Mouse (Mus musculus) 416B (cell line): ENCODE results near the gene Uncx.

Experiments
- DNase-seq: peaks from one replicate; pipeline ENCODE4 v3.0.0; 2011; ENCODE audit warnings: low read depth

The Uncx gene

DNA sequence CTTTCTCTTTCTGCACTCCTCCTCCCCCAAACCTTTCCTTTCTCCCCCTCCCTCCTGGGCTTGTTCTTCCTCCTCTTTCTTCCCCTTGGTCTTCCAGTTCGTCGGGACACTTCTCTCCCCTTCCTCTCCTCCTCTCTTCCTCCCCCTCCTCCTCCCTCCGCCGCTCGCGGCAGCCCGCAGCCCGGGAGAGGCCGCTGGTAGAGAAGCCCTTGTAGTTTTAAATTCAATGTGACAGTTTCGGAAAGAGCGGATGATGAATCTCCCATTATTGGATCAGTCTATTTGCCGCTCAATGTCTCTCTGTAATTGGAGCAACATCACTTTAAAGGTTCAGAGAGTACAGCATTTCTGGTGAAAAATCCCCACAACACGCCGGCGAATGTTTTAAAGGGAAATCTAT is at the start of gene Uncx:
Gene Uncx, plus strand, starts transcription at position 281 of the 400 bp plus-strand sequence.
- no peak for DNase-seq

DNA sequence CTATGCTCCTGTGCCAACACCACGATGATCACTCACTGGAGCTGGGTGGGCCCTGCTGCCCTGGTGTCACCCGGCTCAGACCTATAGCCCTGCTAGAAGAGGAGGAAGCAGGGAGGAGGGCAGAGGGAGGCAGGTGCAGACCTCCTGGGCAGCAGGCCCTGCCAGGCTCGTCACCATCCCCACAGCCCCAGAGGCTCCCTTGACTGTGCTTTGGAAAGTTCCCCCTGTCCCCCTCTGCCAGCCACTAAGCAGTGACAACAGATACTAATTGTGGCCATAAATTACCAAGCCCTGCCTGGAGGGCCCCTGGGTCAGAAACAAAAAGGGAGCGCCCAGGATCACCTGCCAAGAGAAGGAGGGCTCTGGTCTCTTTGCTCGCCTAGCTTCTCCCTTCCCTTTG is 49.6 kb upstream of the Uncx start:
- DNase-seq, result no peak

DNA sequence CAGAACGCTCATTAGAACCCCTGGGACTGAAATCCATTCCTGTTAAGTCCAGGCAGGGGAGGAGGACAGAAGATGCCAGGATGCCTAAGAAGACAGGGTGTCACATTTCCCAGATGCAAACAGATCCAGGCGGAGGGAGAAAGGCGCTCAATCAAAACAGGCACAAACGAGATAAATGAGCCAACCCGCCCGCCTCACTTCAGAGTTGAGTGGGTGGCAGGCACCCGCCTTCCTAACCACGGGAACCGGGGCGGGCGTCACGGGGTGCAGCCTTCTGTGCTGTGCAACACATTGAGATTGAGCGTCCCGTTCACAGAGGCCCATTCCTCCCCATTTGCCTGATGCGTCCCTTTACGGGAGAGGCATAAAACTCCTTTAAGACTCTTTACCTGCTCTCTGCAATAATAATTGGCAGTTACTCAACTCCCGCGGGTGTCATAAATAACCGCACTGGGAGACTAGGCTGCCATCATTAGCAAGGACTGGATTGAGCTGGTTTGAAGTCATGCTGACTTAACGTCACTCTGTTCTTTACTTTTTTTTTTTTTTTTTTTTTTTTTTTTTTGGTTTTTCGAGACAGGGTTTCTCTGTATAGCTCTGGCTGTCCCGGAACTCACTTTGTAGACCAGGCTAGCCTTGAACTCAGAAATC is 48.1 kb upstream of the Uncx start:
- no peak for DNase-seq

DNA sequence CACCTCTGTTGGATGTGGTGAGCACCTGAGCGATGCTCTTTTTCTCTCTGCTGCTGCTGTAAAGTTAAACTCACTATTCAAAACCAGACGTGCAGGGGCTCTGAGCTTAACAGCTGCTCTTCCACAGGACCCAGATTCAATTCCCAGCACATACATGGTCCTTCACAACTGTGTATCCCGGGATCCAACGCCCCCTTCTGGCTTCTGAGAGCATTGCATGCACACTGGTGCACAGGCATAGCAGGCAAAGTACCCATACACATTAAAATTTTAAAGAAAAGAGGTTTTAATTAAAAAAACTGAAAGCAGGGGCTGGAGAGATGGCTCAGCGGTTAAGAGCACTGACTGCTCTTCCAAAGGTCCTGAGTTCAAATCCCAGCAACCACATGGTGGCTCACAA is 46.4 kb upstream of the Uncx start:
- no peak for DNase-seq

DNA sequence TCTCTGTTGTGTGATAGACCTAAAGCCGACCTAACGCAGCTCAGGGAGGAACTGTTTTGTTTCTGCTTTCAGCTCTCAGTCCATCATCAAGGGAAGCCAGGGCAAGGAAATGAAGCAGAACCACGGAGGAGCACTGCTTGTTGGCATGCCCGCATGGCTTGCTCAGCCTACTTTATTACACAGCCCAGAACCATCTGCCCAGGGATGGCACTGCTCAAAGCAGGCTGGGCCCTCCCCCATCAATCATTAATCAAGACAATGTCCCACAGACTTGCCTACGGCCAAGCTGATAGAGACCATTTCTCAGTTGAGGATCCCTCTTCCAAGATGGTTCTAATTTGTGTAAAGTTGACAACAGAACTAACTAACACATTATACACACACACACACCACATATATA is 44.5 kb upstream of the Uncx start:
- DNase-seq, result no peak

DNA sequence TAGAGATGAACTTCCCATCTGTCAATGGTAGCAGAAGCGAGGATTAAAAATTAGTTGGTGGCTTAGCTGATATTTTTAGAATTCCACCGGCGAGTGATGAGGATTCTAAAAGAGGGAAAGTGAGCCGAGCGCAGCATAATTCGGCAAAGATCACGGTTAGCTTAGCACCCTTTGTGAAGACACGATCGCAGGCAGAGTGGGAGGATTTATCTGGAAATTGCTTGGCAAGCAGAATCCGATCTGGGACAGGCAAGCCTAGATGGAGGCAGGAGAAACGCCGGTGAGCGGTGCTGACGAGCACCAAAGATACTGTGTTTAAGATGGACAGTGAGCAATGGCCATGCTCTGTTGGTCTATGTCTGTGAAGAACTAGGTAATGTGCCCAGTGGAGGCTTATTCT is 41.0 kb upstream of the Uncx start:
- no peak for DNase-seq

DNA sequence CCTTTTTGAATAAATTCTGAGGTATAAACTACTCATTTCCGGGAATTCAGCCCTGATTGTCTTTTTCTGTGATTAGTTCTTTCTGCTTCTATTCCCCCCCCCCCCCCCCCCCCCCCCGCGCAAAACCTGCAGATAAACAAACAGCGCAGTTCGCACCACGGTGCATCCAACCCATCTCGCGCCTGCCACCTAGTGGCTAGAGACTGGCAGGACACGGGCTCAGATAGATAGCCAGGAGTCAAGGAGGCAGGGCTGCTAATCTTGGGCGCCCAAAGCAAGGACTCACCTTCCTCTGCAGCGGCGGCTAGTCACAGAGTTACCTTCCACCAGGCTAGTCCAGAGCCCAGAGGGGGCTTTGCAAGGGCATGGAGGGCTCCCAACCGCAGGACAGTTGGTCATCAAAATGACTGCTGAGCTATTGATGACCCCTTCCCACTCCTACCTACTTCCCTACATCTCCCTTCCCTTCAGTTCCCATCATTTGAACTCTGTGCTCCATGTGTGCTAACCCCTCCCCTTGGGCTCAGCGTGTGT is 38.2 kb upstream of the Uncx start:
- peak; percentile 74 for DNase-seq

DNA sequence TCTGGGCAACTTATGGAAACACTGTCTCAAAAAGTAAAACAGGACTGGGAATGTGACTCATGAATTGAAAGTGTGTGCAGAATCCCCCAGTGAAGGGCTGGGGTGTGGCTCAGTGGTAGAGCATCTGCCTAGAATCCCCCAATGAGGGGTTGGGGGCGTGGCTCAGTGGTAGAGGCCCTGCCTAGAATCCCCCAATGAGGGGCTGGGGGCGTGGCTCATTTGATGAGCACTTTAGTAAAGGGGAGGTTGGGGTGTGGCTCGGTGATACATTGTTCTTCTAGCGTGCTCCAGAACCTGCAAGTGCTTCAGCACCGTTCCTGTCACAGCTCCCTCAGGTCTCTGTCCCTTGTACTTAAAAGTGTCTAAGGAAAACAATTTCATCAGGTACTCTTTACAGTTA is 37.1 kb upstream of the Uncx start:
- DNase-seq, result peak; percentile 56

DNA sequence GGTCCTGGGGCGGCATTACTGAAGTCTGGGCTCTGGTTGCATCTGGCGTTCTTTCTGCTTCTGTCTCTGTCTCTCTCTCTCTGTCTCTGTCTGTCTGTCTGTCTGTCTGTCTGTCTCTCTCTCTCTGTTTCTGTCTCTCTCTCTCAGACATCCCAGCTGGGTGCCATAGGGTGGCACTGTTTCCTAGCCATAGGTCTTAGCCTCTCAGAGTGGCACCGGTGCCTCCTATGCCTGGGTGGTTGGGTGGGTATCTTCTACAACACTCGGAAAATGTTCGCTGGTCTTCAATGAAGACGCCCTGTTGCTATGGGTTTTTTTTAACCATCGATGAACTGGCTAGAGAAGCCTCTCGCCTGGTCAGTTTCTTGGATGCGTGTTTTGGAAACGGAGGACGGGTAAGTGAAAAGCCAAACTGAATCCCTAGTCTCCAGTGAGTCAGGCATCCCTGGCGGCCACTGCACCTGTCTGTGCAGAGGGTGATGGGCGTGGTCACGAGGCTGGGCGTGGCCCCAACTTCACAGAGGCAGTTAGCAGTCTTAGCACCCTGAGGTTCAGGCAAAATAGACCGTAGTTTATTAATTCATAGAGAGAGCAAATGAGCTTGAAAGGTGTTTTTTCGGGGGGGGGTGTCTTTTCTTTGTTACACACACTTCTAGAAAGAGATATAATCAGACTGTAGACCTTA is 32.5 kb upstream of the Uncx start:
- peak; percentile 18 for DNase-seq

DNA sequence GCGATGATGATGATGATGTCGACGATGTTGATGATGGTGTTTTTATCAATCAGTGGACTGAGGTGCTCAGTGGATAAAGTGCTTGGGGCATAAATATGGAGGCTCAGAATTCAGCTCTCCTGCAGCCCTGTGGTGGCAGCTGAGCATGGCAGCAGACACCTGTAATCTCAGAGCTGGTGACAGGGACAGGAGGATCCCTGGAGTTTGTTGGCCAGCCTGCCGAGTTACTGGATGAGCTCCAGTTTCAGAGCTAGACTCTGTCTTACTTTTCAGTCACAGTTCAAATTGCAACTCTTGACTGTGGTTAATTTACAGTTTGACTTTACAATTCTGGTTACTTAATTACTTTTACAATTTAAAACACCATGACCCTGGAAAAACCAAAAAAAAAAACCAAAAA is 31.1 kb upstream of the Uncx start:
- no peak for DNase-seq

DNA sequence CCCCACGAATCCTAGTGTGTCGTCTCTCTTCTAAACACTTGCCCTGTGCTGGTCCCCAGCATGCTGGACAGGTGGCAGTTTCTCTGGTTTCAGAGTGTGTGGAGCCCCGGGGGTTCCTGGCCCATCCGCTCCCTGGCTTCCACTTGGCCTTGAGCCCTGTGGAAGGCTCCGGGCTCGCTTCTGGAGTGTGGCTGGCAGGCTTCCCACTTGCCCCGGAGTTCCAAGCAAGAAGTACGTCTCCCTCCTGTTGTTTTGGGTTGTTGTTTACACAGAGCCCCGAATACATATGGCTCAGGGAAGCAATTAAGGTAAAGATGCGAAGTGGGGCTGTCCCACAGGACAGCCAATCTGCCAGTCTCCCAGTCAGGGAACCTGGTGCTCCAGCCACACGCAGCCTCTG is 27.0 kb upstream of the Uncx start:
- DNase-seq, result no peak

DNA sequence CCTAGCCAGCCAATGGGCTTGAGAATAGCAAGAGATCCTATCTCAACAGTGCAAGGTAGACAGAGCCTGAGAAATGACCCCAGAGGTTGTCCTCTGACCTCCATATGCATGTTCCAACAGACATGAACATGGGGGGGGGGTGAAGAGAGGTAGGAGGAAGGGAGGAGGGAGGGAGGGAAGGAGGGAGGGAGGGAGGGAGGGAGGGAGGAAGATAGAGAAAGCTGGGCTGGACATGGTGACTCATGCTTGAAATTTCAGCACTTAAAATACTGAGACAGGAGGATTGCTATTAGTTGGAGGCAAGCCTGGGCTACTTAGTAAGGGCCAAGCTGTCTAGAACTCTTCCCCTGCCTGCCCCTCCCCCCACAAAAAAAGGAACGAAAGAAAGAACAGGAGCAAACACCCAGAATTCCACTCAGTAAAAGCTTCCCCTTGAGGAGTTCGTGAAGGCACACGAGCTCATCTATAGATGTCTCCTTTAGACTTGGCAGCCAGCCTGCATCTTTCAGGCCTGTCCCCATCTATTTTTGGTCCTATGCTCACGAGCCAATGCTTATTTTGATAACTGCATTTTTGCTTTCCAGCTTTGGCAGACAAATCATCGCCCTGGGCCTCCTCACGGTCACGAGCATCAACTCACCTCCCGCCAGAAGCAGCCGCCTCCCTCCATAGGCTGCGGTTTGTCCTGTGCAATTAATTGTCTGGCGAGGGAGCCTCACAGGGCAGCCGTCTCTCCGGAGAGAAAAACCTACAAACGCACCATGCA is 23.0 kb upstream of the Uncx start:
- no peak for DNase-seq

DNA sequence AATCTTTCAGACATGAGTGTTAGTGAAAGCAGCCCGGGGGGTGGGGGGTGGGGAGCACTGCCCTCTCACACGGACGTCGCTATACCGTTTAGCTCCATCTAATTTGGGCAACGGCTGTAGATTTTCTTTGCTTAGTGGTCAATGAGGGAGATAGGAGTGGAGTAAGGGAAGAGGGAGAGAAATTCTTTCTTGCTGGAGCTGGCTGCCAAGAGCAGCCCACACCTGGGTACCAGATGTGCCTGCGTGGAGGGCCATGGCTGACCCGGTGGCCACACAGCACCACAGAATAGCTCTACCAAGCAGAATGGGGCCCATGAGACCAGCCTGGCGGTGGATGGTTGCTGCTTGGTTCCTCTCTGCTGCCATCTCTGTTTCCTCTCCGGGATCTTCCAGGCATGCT is 21.3 kb upstream of the Uncx start:
- no peak for DNase-seq

DNA sequence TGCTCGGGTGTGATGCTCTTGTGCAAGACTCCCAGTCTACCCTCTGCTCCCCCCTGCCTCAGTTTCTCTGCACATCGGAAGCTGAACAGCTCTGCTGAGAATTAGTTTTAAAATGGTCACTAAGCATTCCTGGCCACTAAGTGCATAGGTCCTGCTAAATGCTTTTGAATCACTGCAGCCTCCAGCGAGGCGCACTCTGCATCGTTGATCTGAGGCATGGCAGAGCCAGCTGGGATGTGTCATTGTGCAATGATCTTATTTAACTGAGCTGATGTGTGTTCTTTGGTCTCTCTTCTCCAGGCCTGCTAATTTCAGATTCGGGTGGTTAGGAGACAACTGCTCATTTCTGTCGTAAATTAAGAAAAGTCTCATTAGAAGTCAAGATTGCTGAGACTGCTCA is 14.4 kb upstream of the Uncx start:
- DNase-seq, result no peak

DNA sequence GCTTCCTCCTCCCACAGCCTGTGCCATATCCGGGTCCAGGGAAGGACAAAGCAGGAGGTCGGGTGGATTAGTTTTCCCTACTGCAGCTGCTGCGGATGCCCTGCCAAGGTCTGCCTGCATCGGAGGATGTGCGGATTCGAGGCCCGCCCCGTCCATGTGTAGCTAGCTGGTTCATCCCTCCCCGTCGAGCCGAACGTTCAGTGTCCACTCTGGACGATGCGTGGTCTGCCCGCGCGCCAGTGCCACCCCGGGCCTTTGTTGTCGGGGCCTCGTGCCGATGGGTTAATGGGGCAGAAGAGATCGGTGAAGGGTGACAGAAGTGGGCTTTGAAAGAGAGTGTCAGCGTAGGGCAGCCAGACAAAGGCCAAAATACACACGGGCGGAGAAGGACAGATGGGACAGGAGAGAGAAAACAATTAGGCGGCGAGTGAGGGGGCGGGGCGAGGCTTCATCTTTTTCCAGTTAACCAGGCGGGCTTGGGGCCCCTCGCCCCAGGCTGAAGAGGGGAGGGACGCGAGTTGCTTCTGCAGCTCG is 7.8 kb upstream of the Uncx start:
- DNase-seq, result no peak

DNA sequence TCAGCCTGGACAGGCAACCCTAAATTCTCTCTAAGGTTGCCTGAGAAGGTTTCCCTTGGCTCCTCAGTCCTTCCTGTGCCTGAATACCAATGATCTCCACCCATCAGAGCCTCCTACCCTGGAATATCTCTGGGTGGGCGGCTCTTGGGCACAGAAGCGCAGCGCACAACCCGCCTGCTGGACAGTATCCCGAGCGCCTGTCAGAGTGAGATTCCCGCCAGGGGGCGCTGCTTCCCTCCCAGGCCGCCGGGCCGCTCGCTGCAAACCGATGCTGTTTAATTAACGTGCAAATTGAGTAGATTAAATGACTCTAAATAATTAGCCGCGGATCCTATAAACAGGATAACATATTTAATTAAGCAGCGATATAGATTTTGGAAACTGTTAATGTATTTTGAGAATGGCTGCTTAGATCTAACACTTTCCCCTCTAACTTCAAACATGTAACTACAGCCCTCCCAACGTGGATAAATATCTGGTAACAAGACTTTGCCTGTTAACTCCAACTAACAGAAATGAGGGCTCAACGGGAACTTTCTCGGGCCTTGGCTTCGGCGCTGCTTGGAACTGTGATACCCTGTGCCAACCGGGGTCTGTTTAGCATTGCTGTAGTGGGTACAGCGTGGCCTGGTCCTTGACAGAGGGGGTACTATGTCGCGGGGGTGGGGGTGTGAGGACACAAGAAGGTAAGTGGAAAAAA is 6.9 kb upstream of the Uncx start:
- peak; percentile 37 for DNase-seq

DNA sequence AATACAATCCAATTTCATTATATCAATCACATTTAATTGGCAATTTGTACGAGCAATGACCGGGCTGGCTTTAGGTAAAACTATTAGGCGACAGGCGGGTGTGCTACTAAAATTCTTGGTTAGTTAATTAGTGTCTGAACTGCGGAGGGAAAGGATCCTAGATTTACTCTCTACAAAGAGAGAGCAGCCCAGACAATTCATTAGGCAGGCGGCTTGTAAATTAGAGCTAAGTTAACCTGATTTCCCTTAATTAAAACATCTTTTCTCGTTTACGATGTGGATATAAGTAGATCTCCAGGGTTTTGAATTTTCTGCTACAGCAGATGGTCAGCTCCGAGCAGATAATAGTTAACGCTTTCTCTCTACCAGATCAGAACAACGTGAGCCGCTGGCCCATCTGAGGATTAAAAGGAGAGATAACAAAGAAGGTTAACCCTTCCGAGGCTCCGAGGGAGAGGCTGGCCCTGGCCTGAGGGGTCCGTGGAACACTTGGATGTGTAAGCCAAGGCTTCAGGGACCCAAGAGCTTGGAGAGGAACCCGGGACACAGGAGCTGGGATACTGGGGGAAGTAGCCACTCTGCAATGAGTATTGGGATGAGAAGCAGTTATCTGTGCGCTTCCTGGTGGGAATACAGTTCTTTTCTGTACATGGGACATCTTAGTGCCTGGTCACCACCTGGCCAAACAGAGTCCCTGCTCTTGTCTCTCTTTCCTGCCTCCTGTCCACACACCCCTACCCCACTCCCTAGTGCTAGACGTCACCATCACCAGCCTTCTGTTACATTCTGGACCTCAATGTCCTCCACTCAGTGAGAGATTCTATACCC is 6.2 kb upstream of the Uncx start:
- no peak for DNase-seq

DNA sequence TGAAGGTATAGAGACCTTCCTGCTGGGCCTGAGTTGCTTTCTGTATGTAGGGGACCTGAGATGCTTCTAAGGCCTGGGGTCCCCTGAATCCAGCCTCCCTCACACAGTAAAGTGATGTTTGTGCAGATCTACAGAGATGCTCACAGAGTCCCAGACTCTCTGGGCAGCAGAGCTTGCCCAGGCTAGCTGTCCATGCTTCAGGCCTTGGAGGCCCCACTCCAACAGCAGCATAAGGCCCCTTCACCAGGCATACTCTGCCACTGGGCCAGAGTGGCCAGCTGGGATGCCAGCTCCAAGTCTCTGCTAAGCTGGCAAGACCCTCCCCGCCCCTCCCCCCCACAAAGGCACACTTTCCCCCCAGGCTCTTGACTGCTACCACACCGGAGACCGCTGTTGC is 5.6 kb upstream of the Uncx start:
- no peak for DNase-seq

DNA sequence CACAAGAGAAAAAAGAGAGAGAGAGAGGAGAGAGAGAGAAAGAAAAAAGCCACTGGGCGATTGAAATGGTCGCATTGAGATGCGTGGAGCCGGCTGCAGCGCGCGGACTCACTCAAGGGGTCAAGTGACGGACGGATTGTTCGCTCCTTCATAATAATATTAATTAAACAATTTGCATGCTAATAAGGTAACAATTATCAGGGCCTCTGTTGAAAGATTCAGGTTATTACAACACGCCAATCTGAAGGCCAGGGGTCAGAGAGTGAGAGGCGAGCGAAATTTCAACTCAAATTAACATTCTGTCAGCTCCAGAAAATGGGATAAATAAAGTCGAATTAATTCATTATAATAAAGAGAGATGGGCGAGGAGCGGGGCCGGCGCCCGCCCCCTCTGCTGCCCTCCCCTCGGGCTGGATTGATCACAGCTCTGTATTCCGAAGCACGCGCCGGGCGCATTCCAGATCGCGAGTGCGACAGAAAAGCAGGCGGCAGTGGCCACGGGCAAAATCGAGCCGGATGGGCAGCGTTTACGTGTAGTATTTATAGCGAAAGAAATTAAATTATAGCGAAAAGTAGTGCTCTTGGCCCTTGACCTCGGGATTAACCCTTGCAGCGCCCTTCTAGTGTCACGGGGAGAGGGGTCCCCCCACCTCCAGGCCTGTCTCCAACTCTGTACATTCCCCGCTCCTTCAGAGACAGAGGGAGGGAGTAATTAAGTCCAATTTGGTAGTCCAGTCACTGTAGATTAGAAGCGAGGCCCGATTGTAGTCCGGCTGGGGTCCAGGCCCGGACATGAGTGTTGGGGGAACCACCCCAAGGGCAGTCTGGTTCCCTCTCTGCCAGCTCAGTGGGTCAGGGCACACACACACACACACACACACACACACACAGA is 1.9 kb upstream of the Uncx start:
- no peak for DNase-seq

DNA sequence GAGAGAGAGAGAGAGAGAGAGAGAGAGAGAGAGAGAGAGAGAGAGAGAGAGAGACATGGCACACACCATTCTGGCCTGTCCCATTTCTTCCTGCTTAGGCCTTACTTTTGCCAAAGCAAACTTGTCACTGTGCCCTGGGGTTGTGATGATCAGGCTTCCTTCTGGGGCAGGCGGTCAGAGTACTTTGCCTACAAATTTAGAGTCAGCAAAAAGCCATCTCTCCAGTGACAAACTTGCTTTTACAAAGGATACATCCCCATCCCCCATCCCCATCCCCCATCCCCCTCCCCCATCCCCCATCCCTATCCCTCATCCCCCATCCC is 1.3 kb upstream of the Uncx start:
- DNase-seq, result no peak
